Mouse (Mus musculus) lung, postnatal 25 days (tissue): Measurements from ENCODE around the gene Gcdh.

Experiments
- DNase-seq: peaks from one replicate; pipeline ENCODE4 v3.0.0; 2022; ENCODE audit warnings: low spot score

The Gcdh gene

GRCm38 (mm10) chr8:84893709-84894134, at the start of gene Gcdh:
Gcdh (minus strand) TSS chr8:84893921.
- peak; percentile 98 for DNase-seq

- DNase-seq, result no peak
Observed at GRCm38 (mm10) chr8:84937620-84938485, 44.1 kb upstream of the Gcdh start.

GRCm38 (mm10) chr8:84936962-84937546, 43.3 kb upstream of the Gcdh start, which contains the start of gene Mast1:
Mast1 (minus strand) TSS chr8:84937359.
- no peak for DNase-seq

- no peak for DNase-seq
Observed at GRCm38 (mm10) chr8:84936041-84936961, 42.6 kb upstream of the Gcdh start.

- no peak for DNase-seq
Observed at GRCm38 (mm10) chr8:84935489-84935888, 41.8 kb upstream of the Gcdh start.

- no peak for DNase-seq
Observed at GRCm38 (mm10) chr8:84934860-84935259, 41.1 kb upstream of the Gcdh start.

GRCm38 (mm10) chr8:84933767-84934559, 40.2 kb upstream of the Gcdh start:
- no peak for DNase-seq

GRCm38 (mm10) chr8:84930582-84930981, 36.9 kb upstream of the Gcdh start:
- DNase-seq, result no peak

GRCm38 (mm10) chr8:84928456-84929306, 35.0 kb upstream of the Gcdh start:
- peak; percentile 56 for DNase-seq

- no peak for DNase-seq
Observed at GRCm38 (mm10) chr8:84927513-84927912, 33.8 kb upstream of the Gcdh start.

GRCm38 (mm10) chr8:84925557-84925956, 31.8 kb upstream of the Gcdh start:
- DNase-seq, result no peak

GRCm38 (mm10) chr8:84921596-84921995, 27.9 kb upstream of the Gcdh start:
- peak; percentile 84 for DNase-seq

- DNase-seq, result no peak
Observed at GRCm38 (mm10) chr8:84918646-84919045, 24.9 kb upstream of the Gcdh start.

- no peak for DNase-seq
Observed at GRCm38 (mm10) chr8:84917781-84918180, 24.1 kb upstream of the Gcdh start.

GRCm38 (mm10) chr8:84915269-84915668, 21.5 kb upstream of the Gcdh start:
- peak; percentile 47 for DNase-seq

GRCm38 (mm10) chr8:84913960-84914359, 20.2 kb upstream of the Gcdh start:
- peak; percentile 32 for DNase-seq

- peak; percentile 17 for DNase-seq
Observed at GRCm38 (mm10) chr8:84913502-84913900, 19.8 kb upstream of the Gcdh start.

GRCm38 (mm10) chr8:84912895-84913501, 19.3 kb upstream of the Gcdh start:
- peak; percentile 86 for DNase-seq

GRCm38 (mm10) chr8:84912391-84912790, 18.7 kb upstream of the Gcdh start:
- no peak for DNase-seq

GRCm38 (mm10) chr8:84911854-84912253, 18.1 kb upstream of the Gcdh start:
- no peak for DNase-seq
